Mouse (Mus musculus) liver, embryonic 11.5 days (tissue): ENCODE data around the gene Cdk5r1. TPM values are rescaled to one million over a fixed set of nuclear protein-coding genes. Genes with fewer than 3 reads are reported as not detected.
A peak's percentile ranks its signal among the peaks of the same experiment; 100 is the strongest.

ENCODE experiments used
- ATAC-seq: fragments of 200-750 bp; cut with Nextera tagmentation; replicated peaks from 2 replicates; pipeline ENCODE4 v1.8.0; 2017; ENCODE audit warnings: moderate number of reproducible peaks, mild to moderate bottlenecking, moderate TSS enrichment, moderate library complexity; ENCODE audit not compliant: low FRiP score
- DNase-seq: peaks from one replicate; pipeline ENCODE4 v3.0.0-alpha.2; 2017; ENCODE audit warnings: low spot score
- H3K27ac ChIP-seq: fragments of 300-500 bp; sonication (generic); 2 replicates; pipeline ENCODE4 v1.5.1; 2014; ENCODE audit warnings: mild to moderate bottlenecking, low read depth, low read length, control low read depth
- H3K27me3 ChIP-seq: fragments of 300-500 bp; sonication (generic); replicated peaks from 2 replicates; pipeline ENCODE4 v1.6.1; 2014; ENCODE audit warnings: low read length, mixed read lengths; ENCODE audit not compliant: control insufficient read depth, insufficient read depth
- H3K36me3 ChIP-seq: fragments of 300-500 bp; sonication (generic); 2 replicates; pipeline ENCODE4 v1.6.1; 2014; ENCODE audit warnings: mild to moderate bottlenecking, low read length, moderate library complexity, mixed read lengths; ENCODE audit not compliant: control insufficient read depth, insufficient read depth
- H3K4me1 ChIP-seq: fragments of 300-500 bp; sonication (generic); replicated peaks from 2 replicates; pipeline ENCODE4 v1.6.1; 2014; ENCODE audit warnings: low read length, mixed read lengths; ENCODE audit not compliant: control insufficient read depth, insufficient read depth
- H3K4me2 ChIP-seq: fragments of 300-500 bp; sonication (generic); 2 replicates; pipeline ENCODE4 v1.6.1; 2014; ENCODE audit warnings: mild to moderate bottlenecking, control low read depth, moderate library complexity
- H3K4me3 ChIP-seq: fragments of 300-500 bp; sonication (generic); 2 replicates; pipeline ENCODE4 v1.5.1; 2014; ENCODE audit warnings: low read depth, low read length, control low read depth
- H3K9ac ChIP-seq: fragments of 300-500 bp; sonication (generic); 2 replicates; pipeline ENCODE4 v1.6.1; 2014; ENCODE audit warnings: low read depth, low read length, control low read depth
- H3K9me3 ChIP-seq: fragments of 300-500 bp; sonication (generic); 2 replicates; pipeline ENCODE4 v1.6.1; 2016; ENCODE audit warnings: low read length, inconsistent platforms, mixed read lengths; ENCODE audit not compliant: control insufficient read depth
- WGBS: fragments of 180-500 bp; shearing (Covaris S2); extraction: QIAGEN DNeasy Blood & Tissue Kit; methylation state at CpG from one replicate; pipeline ENCODE4 v1.1.7; 2014; 5-methylcytosine and 5-hydroxymethylcytosine counted together
- polyA plus RNA-seq: library from polyadenylated mRNA; unstranded; fragments of >200 nt; fragmentation: Nextera tagmentation; extraction: Ambion mirVana; gene quantifications from 2 replicates; pipeline ENCODE4 v1.2.1, GENCODE M21; 2014

Gene Cdk5r1
- polyA plus RNA-seq, 1 experiment from 2014 or later, result 0.77 TPM

GRCm38 (mm10) chr11:80479425-80479824 lies 2.6 kb downstream of the Cdk5r1 start:
- WGBS, result 75% methylated on average over 5 of the region's 5 CpGs
- H3K4me2 ChIP-seq, result 0 out of 2 replicates have a peak overlapping the region, but pooled peaks have one; percentile 17
- DNase-seq (no peak), ATAC-seq (no peak)
- no peaks in the 10 kb centered on the region for H3K36me3 ChIP-seq
- peaks cover 7% of the 10 kb centered on the region for H3K27me3 ChIP-seq
- H3K4me3 ChIP-seq, result no peak overlapping the region
- H3K4me1 ChIP-seq, result peaks cover 15% of the 10 kb centered on the region
- H3K9me3 ChIP-seq, result no peaks in the 10 kb centered on the region
- H3K27ac ChIP-seq, result no peak overlapping the region
- no peak overlapping the region for H3K9ac ChIP-seq

GRCm38 (mm10) chr11:80479906-80480866 lies 3.4 kb downstream of the Cdk5r1 start:
- no peak overlapping the region for H3K4me2 ChIP-seq
- no peak overlapping the region for H3K27ac ChIP-seq
- peaks cover 15% of the 10 kb centered on the region for H3K4me1 ChIP-seq
- H3K36me3 ChIP-seq, result no peaks in the 10 kb centered on the region
- no peaks in the 10 kb centered on the region for H3K9me3 ChIP-seq
- no peak for DNase-seq
- no peak for ATAC-seq
- no peak overlapping the region for H3K4me3 ChIP-seq
- H3K9ac ChIP-seq, result no peak overlapping the region
- peaks cover 7% of the 10 kb centered on the region for H3K27me3 ChIP-seq
- WGBS, result 85% methylated on average over 31 of the region's 31 CpGs

- Histone ChIP-seq H3K9ac (no peak overlapping the region), H3K4me2 (no peak overlapping the region), H3K9me3 (no peaks in the 10 kb centered on the region), H3K27ac (no peak overlapping the region), H3K36me3 (no peaks in the 10 kb centered on the region), H3K4me3 (no peak overlapping the region), H3K27me3 (peaks cover 7% of the 10 kb centered on the region), H3K4me1 (peaks cover 12% of the 10 kb centered on the region)
- DNase-seq (no peak), ATAC-seq (no peak)
- 82% methylated on average over 13 of the region's 13 CpGs for WGBS
Measured at GRCm38 (mm10) chr11:80481409-80482050, 4.7 kb downstream of the Cdk5r1 start.

- Histone ChIP-seq H3K9ac (no peak overlapping the region), H3K27ac (no peak overlapping the region), H3K4me2 (no peak overlapping the region), H3K9me3 (no peaks in the 10 kb centered on the region), H3K36me3 (no peaks in the 10 kb centered on the region), H3K4me3 (no peak overlapping the region), H3K27me3 (peaks cover 7% of the 10 kb centered on the region), H3K4me1 (peaks cover 8% of the 10 kb centered on the region)
- WGBS, result 84% methylated on average over 10 of the region's 10 CpGs
- no peak for ATAC-seq
- DNase-seq, result no peak
Measured at GRCm38 (mm10) chr11:80482347-80482746, 5.5 kb downstream of the Cdk5r1 start.

GRCm38 (mm10) chr11:80482921-80483320 lies 6.1 kb downstream of the Cdk5r1 start:
- Histone ChIP-seq H3K9me3 (no peaks in the 10 kb centered on the region), H3K27ac (no peak overlapping the region), H3K27me3 (peaks cover 3% of the 10 kb centered on the region), H3K4me2 (no peak overlapping the region), H3K9ac (no peak overlapping the region), H3K4me3 (no peak overlapping the region), H3K4me1 (peaks cover 3% of the 10 kb centered on the region), H3K36me3 (no peaks in the 10 kb centered on the region)
- ATAC-seq, result no peak
- DNase-seq, result no peak
- 85% methylated on average over 7 of the region's 7 CpGs for WGBS

GRCm38 (mm10) chr11:80483536-80484067 lies 6.8 kb downstream of the Cdk5r1 start:
- DNase-seq (no peak), ATAC-seq (no peak)
- H3K36me3 ChIP-seq, result no peaks in the 10 kb centered on the region
- H3K4me1 ChIP-seq, result no peaks in the 10 kb centered on the region
- H3K9ac ChIP-seq, result no peak overlapping the region
- no peaks in the 10 kb centered on the region for H3K9me3 ChIP-seq
- WGBS, result 77% methylated on average over 6 of the region's 6 CpGs
- H3K4me3 ChIP-seq, result no peak overlapping the region
- H3K4me2 ChIP-seq, result no peak overlapping the region
- no peaks in the 10 kb centered on the region; the same call in 1 of the 2 replicates for H3K27me3 ChIP-seq
- H3K27ac ChIP-seq, result no peak overlapping the region

- H3K4me2 ChIP-seq, result no peak overlapping the region
Measured at GRCm38 (mm10) chr11:80484191-80484791, 7.5 kb downstream of the Cdk5r1 start.

GRCm38 (mm10) chr11:80485120-80485551 lies 8.3 kb downstream of the Cdk5r1 start:
- ATAC-seq, result no peak
- 84% methylated on average over 9 of the region's 9 CpGs for WGBS
- no peak overlapping the region for H3K27ac ChIP-seq

More at GRCm38 (mm10) chr11:80484191-80484791, 7.5 kb downstream of the Cdk5r1 start:
- no peaks in the 10 kb centered on the region for H3K36me3 ChIP-seq
- H3K27me3 ChIP-seq, result no peaks in the 10 kb centered on the region; the same call in 1 of the 2 replicates
- H3K9me3 ChIP-seq, result no peaks in the 10 kb centered on the region
- H3K9ac ChIP-seq, result no peak overlapping the region
- peaks cover 3% of the 10 kb centered on the region; the same call in 1 of the 2 replicates for H3K4me1 ChIP-seq
- ATAC-seq (0 out of 2 replicates have a peak, but pooled peaks have one; percentile 12), DNase-seq (no peak)
- H3K4me3 ChIP-seq, result no peak overlapping the region
- WGBS, result 61% methylated on average over 12 of the region's 12 CpGs
- no peak overlapping the region for H3K27ac ChIP-seq

More at GRCm38 (mm10) chr11:80485120-80485551, 8.3 kb downstream of the Cdk5r1 start:
- Histone ChIP-seq H3K36me3 (no peaks in the 10 kb centered on the region), H3K4me2 (no peak overlapping the region), H3K4me1 (peaks cover 5% of the 10 kb centered on the region), H3K27me3 (no peaks in the 10 kb centered on the region; the same call in 1 of the 2 replicates), H3K4me3 (no peak overlapping the region), H3K9me3 (no peaks in the 10 kb centered on the region), H3K9ac (no peak overlapping the region)
- DNase-seq, result no peak
